Mouse (Mus musculus) forebrain, embryonic 12.5 days (tissue): ENCODE results near the gene Sf3b4. TPM values are rescaled to one million over a fixed set of nuclear protein-coding genes. Genes with fewer than 3 reads are reported as not detected.
"Not testable (repeated sequence)": the region's sequence is repeated elsewhere in the genome, so short reads cannot be mapped to it uniquely, and the experiment has no call there.

Source experiments
- ATAC-seq: fragments of 200-750 bp; cut with Nextera tagmentation; 2 replicates; pipeline ENCODE4 v1.8.0; 2017; ENCODE audit warnings: moderate TSS enrichment; ENCODE audit not compliant: low FRiP score
- H3K27ac ChIP-seq: fragments of 300-500 bp; sonication (generic); 2 replicates; pipeline ENCODE4 v1.5.1; 2016; ENCODE audit warnings: mild to moderate bottlenecking
- H3K27me3 ChIP-seq: fragments of 300-500 bp; sonication (generic); 2 replicates; pipeline ENCODE4 v1.6.1; 2016; ENCODE audit warnings: mild to moderate bottlenecking
- H3K36me3 ChIP-seq: fragments of 300-500 bp; sonication (generic); replicated peaks from 2 replicates; pipeline ENCODE4 v1.6.1; 2016; ENCODE audit warnings: mild to moderate bottlenecking
- H3K4me1 ChIP-seq: fragments of 300-500 bp; sonication (generic); 2 replicates; pipeline ENCODE4 v1.6.1; 2016
- H3K4me2 ChIP-seq: fragments of 300-500 bp; sonication (generic); 2 replicates; pipeline ENCODE4 v1.6.1; 2016; ENCODE audit warnings: mild to moderate bottlenecking, moderate library complexity
- H3K4me3 ChIP-seq: fragments of 300-500 bp; sonication (generic); replicated peaks from 2 replicates; pipeline ENCODE4 v1.5.1; 2016; ENCODE audit warnings: mild to moderate bottlenecking
- H3K9ac ChIP-seq: fragments of 300-500 bp; sonication (generic); 2 replicates; pipeline ENCODE4 v1.6.1; 2016; ENCODE audit warnings: mild to moderate bottlenecking
- H3K9me3 ChIP-seq: fragments of 300-500 bp; sonication (generic); 2 replicates; pipeline ENCODE4 v1.6.1; 2016
- WGBS: fragments of 180-500 bp; shearing (Covaris S2); methylation state at CpG from one replicate; pipeline ENCODE4 v1.1.7; 2016; 5-methylcytosine and 5-hydroxymethylcytosine counted together
- polyA plus RNA-seq: library from polyadenylated mRNA; unstranded; fragments of >200 nt; fragmentation: Nextera tagmentation; extraction: Ambion mirVana; gene quantifications from 2 replicates; pipeline ENCODE4 v1.2.1, GENCODE M21; 2016

Sf3b4 gene
- polyA plus RNA-seq, 1 experiment from 2014 or later: 185 TPM

- Histone ChIP-seq H3K27me3 (peaks cover 10% of the 10 kb centered on the region), H3K27ac (no peak overlapping the region), H3K4me1 (peaks cover 14% of the 10 kb centered on the region), H3K4me3 (peak overlapping the region; percentile 64), H3K9ac (0 out of 2 replicates have a peak overlapping the region, but pooled peaks have one; percentile 92), H3K4me2 (peak overlapping the region; percentile 94), H3K9me3 (peaks cover 4% of the 10 kb centered on the region; the same call in 1 of the 2 replicates), H3K36me3 (peaks cover 4% of the 10 kb centered on the region; the same call in 1 of the 2 replicates)
- ATAC-seq: peak; percentile 27; the same call in 1 of the 2 replicates
- WGBS: 2% methylated on average over 6 of the region's 6 CpGs
These were observed 26.0 kb downstream of the Sf3b4 start for GRCm38 (mm10) chr3:96198181-96198580.

- 29% methylated on average over 8 of the region's 8 CpGs for WGBS
- not testable (repeated sequence) for H3K9me3 ChIP-seq
These were observed 26.6 kb downstream of the Sf3b4 start for GRCm38 (mm10) chr3:96198601-96199251.

GRCm38 (mm10) chr3:96199731-96200130, 27.6 kb downstream of the Sf3b4 start:
- no peak overlapping the region for H3K4me3 ChIP-seq
- H3K36me3 ChIP-seq: peaks cover 4% of the 10 kb centered on the region; the same call in 1 of the 2 replicates
- WGBS: 85% methylated on average over 2 of the region's 2 CpGs
- H3K27me3 ChIP-seq: peaks cover 10% of the 10 kb centered on the region
- peaks cover 4% of the 10 kb centered on the region; the same call in 1 of the 2 replicates for H3K9me3 ChIP-seq
- no peak overlapping the region for H3K9ac ChIP-seq
- no peak overlapping the region for H3K4me2 ChIP-seq
- ATAC-seq: no peak
- no peak overlapping the region for H3K27ac ChIP-seq
- peaks cover 14% of the 10 kb centered on the region for H3K4me1 ChIP-seq

More at GRCm38 (mm10) chr3:96198601-96199251, 26.6 kb downstream of the Sf3b4 start:
- not testable (repeated sequence) for ATAC-seq, H3K27ac ChIP-seq, H3K36me3 ChIP-seq, H3K4me3 ChIP-seq, H3K9ac ChIP-seq, H3K27me3 ChIP-seq
- Histone ChIP-seq H3K4me1 (peaks cover 14% of the 10 kb centered on the region), H3K4me2 (peak overlapping the region; percentile 94; the same call in 1 of the 2 replicates)

- no peak overlapping the region for H3K4me2 ChIP-seq
- no peaks in the 10 kb centered on the region for H3K36me3 ChIP-seq
- H3K4me3 ChIP-seq: no peak overlapping the region
- H3K9ac ChIP-seq: no peak overlapping the region
- H3K4me1 ChIP-seq: peaks cover 3% of the 10 kb centered on the region; the same call in 1 of the 2 replicates
- no peak overlapping the region for H3K27ac ChIP-seq
- 86% methylated on average over 3 of the region's 3 CpGs for WGBS
- 0 out of 2 replicates have a peak, but pooled peaks cover 3% of the 10 kb centered on the region for H3K27me3 ChIP-seq
- no peak for ATAC-seq
- no peaks in the 10 kb centered on the region for H3K9me3 ChIP-seq
These were observed 35.7 kb downstream of the Sf3b4 start for GRCm38 (mm10) chr3:96207819-96208218.

- 23% methylated on average over 15 of the region's 15 CpGs for WGBS
- Histone ChIP-seq H3K9ac (no peak overlapping the region), H3K4me2 (no peak overlapping the region), H3K4me1 (peaks cover 3% of the 10 kb centered on the region; the same call in 1 of the 2 replicates), H3K27me3 (0 out of 2 replicates have a peak, but pooled peaks cover 3% of the 10 kb centered on the region), H3K27ac (no peak overlapping the region), H3K36me3 (no peaks in the 10 kb centered on the region), H3K9me3 (no peaks in the 10 kb centered on the region), H3K4me3 (no peak overlapping the region)
- no peak for ATAC-seq
These were observed 37.1 kb downstream of the Sf3b4 start for GRCm38 (mm10) chr3:96209242-96209641.

GRCm38 (mm10) chr3:96219191-96219641, 47.1 kb downstream of the Sf3b4 start:
- peak overlapping the region; percentile 99 for H3K27ac ChIP-seq
- H3K27me3 ChIP-seq: no peaks in the 10 kb centered on the region
- WGBS: under 1% methylated on average over 12 of the region's 12 CpGs
- peak overlapping the region; percentile 62 for H3K4me3 ChIP-seq
- ATAC-seq: peak; percentile 24
- no peaks in the 10 kb centered on the region for H3K9me3 ChIP-seq
- peak overlapping the region; percentile 87 for H3K9ac ChIP-seq
- peaks cover 34% of the 10 kb centered on the region for H3K4me1 ChIP-seq
- peak overlapping the region; percentile 72 for H3K4me2 ChIP-seq
- H3K36me3 ChIP-seq: no peaks in the 10 kb centered on the region

GRCm38 (mm10) chr3:96219661-96220130, 47.6 kb downstream of the Sf3b4 start, which contains the start of the genes Bola1 and Hist2h2ab:
Gene Bola1 (minus strand): TSS chr3:96219709.
Gene Hist2h2ab (plus strand): TSS chr3:96219865.
- Histone ChIP-seq H3K4me2 (peak within 1 kb of the TSS; percentile 72), H3K4me3 (peak within 1 kb of the TSS; percentile 62), H3K9ac (peak within 1 kb of the TSS; percentile 87), H3K27ac (peak within 1 kb of the TSS; percentile 99), H3K36me3 (no peaks in the 10 kb centered on the region), H3K9me3 (no peaks in the 10 kb centered on the region), H3K27me3 (no peaks in the 10 kb centered on the region), H3K4me1 (peaks cover 37% of the 10 kb centered on the region)
- ATAC-seq: peak; percentile 92
- under 1% methylated on average over 37 of the region's 37 CpGs for WGBS

- WGBS: under 1% methylated on average over 39 of the region's 47 CpGs
- H3K4me1 ChIP-seq: peaks cover 42% of the 10 kb centered on the region
These were observed 48.1 kb downstream of the Sf3b4 start for GRCm38 (mm10) chr3:96220131-96220764.

GRCm38 (mm10) chr3:96220765-96221639, 48.9 kb downstream of the Sf3b4 start, which contains the start of the genes Hist2h2ac and Hist2h2be:
Gene Hist2h2ac (minus strand): TSS chr3:96220880.
Gene Hist2h2be (plus strand): TSS chr3:96221119.
- H3K36me3 ChIP-seq: no peaks in the 10 kb centered on the region
- H3K9ac ChIP-seq: peak within 1 kb of the TSS; percentile 87
- under 1% methylated on average over 43 of the region's 43 CpGs for WGBS
- H3K4me3 ChIP-seq: peak within 1 kb of the TSS; percentile 62
- H3K4me1 ChIP-seq: peaks cover 50% of the 10 kb centered on the region
- peak within 1 kb of the TSS; percentile 99 for H3K27ac ChIP-seq
- no peaks in the 10 kb centered on the region for H3K27me3 ChIP-seq
- H3K9me3 ChIP-seq: no peaks in the 10 kb centered on the region
- ATAC-seq: peak; percentile 87
- peak within 1 kb of the TSS; percentile 72 for H3K4me2 ChIP-seq

More at GRCm38 (mm10) chr3:96220131-96220764, 48.1 kb downstream of the Sf3b4 start:
- H3K27me3 ChIP-seq, H3K9me3 ChIP-seq, H3K36me3 ChIP-seq: not testable (repeated sequence)
- peak; percentile 28; the same call in 1 of the 2 replicates for ATAC-seq
- H3K4me3 ChIP-seq: peak overlapping the region; percentile 62
- H3K4me2 ChIP-seq: peak overlapping the region; percentile 72
- peak overlapping the region; percentile 99 for H3K27ac ChIP-seq
- peak overlapping the region; percentile 87 for H3K9ac ChIP-seq

- H3K4me1 ChIP-seq: peaks cover 55% of the 10 kb centered on the region
- no peaks in the 10 kb centered on the region for H3K36me3 ChIP-seq
- H3K9me3 ChIP-seq: no peaks in the 10 kb centered on the region
- no peak for ATAC-seq
- peak overlapping the region; percentile 99 for H3K27ac ChIP-seq
- H3K27me3 ChIP-seq: no peaks in the 10 kb centered on the region
- WGBS: 13% methylated on average over 9 of the region's 9 CpGs
- H3K4me2 ChIP-seq: peak overlapping the region; percentile 72
- peak overlapping the region; percentile 87 for H3K9ac ChIP-seq
- H3K4me3 ChIP-seq: peak overlapping the region; percentile 62
These were observed 49.5 kb downstream of the Sf3b4 start for GRCm38 (mm10) chr3:96221640-96222038.

GRCm38 (mm10) chr3:96222774-96223173, 50.6 kb downstream of the Sf3b4 start:
- no peaks in the 10 kb centered on the region for H3K36me3 ChIP-seq
- H3K4me1 ChIP-seq: peaks cover 55% of the 10 kb centered on the region
- ATAC-seq: no peak
- no peak overlapping the region for H3K27ac ChIP-seq
- no peaks in the 10 kb centered on the region for H3K27me3 ChIP-seq
- peak overlapping the region; percentile 72 for H3K4me2 ChIP-seq
- WGBS: 87% methylated on average over 4 of the region's 4 CpGs
- 0 out of 2 replicates have a peak overlapping the region, but pooled peaks have one; percentile 87 for H3K9ac ChIP-seq
- H3K9me3 ChIP-seq: no peaks in the 10 kb centered on the region
- no peak overlapping the region for H3K4me3 ChIP-seq
